Mouse (Mus musculus): Measurements from ENCODE around the gene Ift43. TPM values are rescaled to one million over a fixed set of nuclear protein-coding genes. Genes with fewer than 3 reads are reported as not detected.

The Ift43 gene
- polyA plus RNA-seq, 1 experiment, result 44.2 TPM

- Histone ChIP-seq H3K4me1 (ENCODE audit: control insufficient read depth, insufficient read depth, low read length) (peaks cover 6% of the 10 kb centered on the region; the same call in 1 of the 2 replicates), H3K4me3 (ENCODE audit: insufficient read depth, low read length) (no peak overlapping the region), H3K27ac (ENCODE audit: insufficient read depth, low read length) (no peak overlapping the region)
- no peak for TF ChIP-seq CTCF (IDR thresholded peaks at IDR 0.05; ENCODE audit: borderline replicate concordance, insufficient read depth, low read length)
Measured at GRCm38 (mm10) chr12:86161436-86161835, 79.1 kb downstream of the Ift43 start.

GRCm38 (mm10) chr12:86161942-86162341, 79.6 kb downstream of the Ift43 start:
- peaks cover 6% of the 10 kb centered on the region; the same call in 1 of the 2 replicates for H3K4me1 ChIP-seq (ENCODE audit: control insufficient read depth, insufficient read depth, low read length)
- TF ChIP-seq CTCF (IDR thresholded peaks at IDR 0.05; ENCODE audit: borderline replicate concordance, insufficient read depth, low read length) (no peak), POLR2A (IDR thresholded peaks at IDR 0.05; ENCODE audit: low read depth, low read length) (no peak)
- H3K4me3 ChIP-seq (ENCODE audit: insufficient read depth, low read length), result no peak overlapping the region
- no peak overlapping the region for H3K27ac ChIP-seq (ENCODE audit: insufficient read depth, low read length)

- Histone ChIP-seq H3K4me3 (ENCODE audit: insufficient read depth, low read length) (no peak overlapping the region), H3K27ac (ENCODE audit: insufficient read depth, low read length) (no peak overlapping the region), H3K4me1 (ENCODE audit: control insufficient read depth, insufficient read depth, low read length) (peaks cover 3% of the 10 kb centered on the region; the same call in 1 of the 2 replicates)
- TF ChIP-seq POLR2A (IDR thresholded peaks at IDR 0.05; ENCODE audit: low read depth, low read length), result no peak
- no peak for TF ChIP-seq CTCF (IDR thresholded peaks at IDR 0.05; ENCODE audit: borderline replicate concordance, insufficient read depth, low read length)
Measured at GRCm38 (mm10) chr12:86162890-86163816, 80.8 kb downstream of the Ift43 start.

GRCm38 (mm10) chr12:86166244-86166643, 83.9 kb downstream of the Ift43 start:
- no peak for TF ChIP-seq POLR2A (IDR thresholded peaks at IDR 0.05; ENCODE audit: low read depth, low read length)
- no peak for TF ChIP-seq CTCF (IDR thresholded peaks at IDR 0.05; ENCODE audit: borderline replicate concordance, insufficient read depth, low read length)
- no peaks in the 10 kb centered on the region for H3K4me1 ChIP-seq (ENCODE audit: control insufficient read depth, insufficient read depth, low read length)
- H3K4me3 ChIP-seq (ENCODE audit: insufficient read depth, low read length), result no peak overlapping the region
- H3K27ac ChIP-seq (ENCODE audit: insufficient read depth, low read length), result no peak overlapping the region

GRCm38 (mm10) chr12:86167075-86167474, 84.7 kb downstream of the Ift43 start:
- Histone ChIP-seq H3K27ac (ENCODE audit: insufficient read depth, low read length) (no peak overlapping the region), H3K4me1 (ENCODE audit: control insufficient read depth, insufficient read depth, low read length) (no peaks in the 10 kb centered on the region), H3K4me3 (ENCODE audit: insufficient read depth, low read length) (no peak overlapping the region)
- TF ChIP-seq CTCF (IDR thresholded peaks at IDR 0.05; ENCODE audit: borderline replicate concordance, insufficient read depth, low read length), result no peak
- no peak for TF ChIP-seq POLR2A (IDR thresholded peaks at IDR 0.05; ENCODE audit: low read depth, low read length)

- H3K4me1 ChIP-seq (ENCODE audit: control insufficient read depth, insufficient read depth, low read length), result no peaks in the 10 kb centered on the region
- no peak for TF ChIP-seq CTCF (IDR thresholded peaks at IDR 0.05; ENCODE audit: borderline replicate concordance, insufficient read depth, low read length)
- no peak overlapping the region for H3K4me3 ChIP-seq (ENCODE audit: insufficient read depth, low read length)
- H3K27ac ChIP-seq (ENCODE audit: insufficient read depth, low read length), result no peak overlapping the region
Measured at GRCm38 (mm10) chr12:86168712-86169111, 86.4 kb downstream of the Ift43 start.

GRCm38 (mm10) chr12:86169195-86169594, 86.9 kb downstream of the Ift43 start:
- Histone ChIP-seq H3K4me1 (ENCODE audit: control insufficient read depth, insufficient read depth, low read length) (no peaks in the 10 kb centered on the region), H3K4me3 (ENCODE audit: insufficient read depth, low read length) (no peak overlapping the region), H3K27ac (ENCODE audit: insufficient read depth, low read length) (no peak overlapping the region)
- TF ChIP-seq POLR2A (IDR thresholded peaks at IDR 0.05; ENCODE audit: low read depth, low read length), result no peak
- TF ChIP-seq CTCF (IDR thresholded peaks at IDR 0.05; ENCODE audit: borderline replicate concordance, insufficient read depth, low read length), result no peak

GRCm38 (mm10) chr12:86173314-86173713, 91.0 kb downstream of the Ift43 start:
- TF ChIP-seq POLR2A (IDR thresholded peaks at IDR 0.05; ENCODE audit: low read depth, low read length) (no peak), CTCF (IDR thresholded peaks at IDR 0.05; ENCODE audit: borderline replicate concordance, insufficient read depth, low read length) (no peak)
- no peak overlapping the region for H3K4me3 ChIP-seq (ENCODE audit: insufficient read depth, low read length)
- no peak overlapping the region for H3K27ac ChIP-seq (ENCODE audit: insufficient read depth, low read length)
- no peaks in the 10 kb centered on the region for H3K4me1 ChIP-seq (ENCODE audit: control insufficient read depth, insufficient read depth, low read length)

- H3K27ac ChIP-seq (ENCODE audit: insufficient read depth, low read length), result no peak overlapping the region
- H3K4me3 ChIP-seq (ENCODE audit: insufficient read depth, low read length), result no peak overlapping the region
- H3K4me1 ChIP-seq (ENCODE audit: control insufficient read depth, insufficient read depth, low read length), result no peaks in the 10 kb centered on the region
- TF ChIP-seq CTCF (IDR thresholded peaks at IDR 0.05; ENCODE audit: borderline replicate concordance, insufficient read depth, low read length), result no peak
- TF ChIP-seq POLR2A (IDR thresholded peaks at IDR 0.05; ENCODE audit: low read depth, low read length), result no peak
Measured at GRCm38 (mm10) chr12:86174369-86174768, 92.0 kb downstream of the Ift43 start.

- no peak for TF ChIP-seq CTCF (IDR thresholded peaks at IDR 0.05; ENCODE audit: borderline replicate concordance, insufficient read depth, low read length)
- TF ChIP-seq POLR2A (IDR thresholded peaks at IDR 0.05; ENCODE audit: low read depth, low read length), result no peak
- Histone ChIP-seq H3K27ac (ENCODE audit: insufficient read depth, low read length) (no peak overlapping the region), H3K4me1 (ENCODE audit: control insufficient read depth, insufficient read depth, low read length) (no peaks in the 10 kb centered on the region), H3K4me3 (ENCODE audit: insufficient read depth, low read length) (no peak overlapping the region)
Measured at GRCm38 (mm10) chr12:86175476-86175942, 93.2 kb downstream of the Ift43 start.
